Mouse (Mus musculus) embryonic fibroblast, embryonic 13.5 days (primary cell): ENCODE measurements around the gene Mmrn2.

Experiments used
- CTCF ChIP-seq: IDR thresholded peaks from 2 replicates; pipeline ENCODE4 v1.5.1; 2011; ENCODE audit warnings: mild to moderate bottlenecking, control low read depth, low read length, moderate library complexity, borderline replicate concordance; ENCODE audit not compliant: insufficient read depth
- POLR2A ChIP-seq: IDR thresholded peaks from 2 replicates; pipeline ENCODE4 v1.6.1; 2011; ENCODE audit warnings: low read depth, mild to moderate bottlenecking, control low read depth, low read length, moderate library complexity

DNA sequence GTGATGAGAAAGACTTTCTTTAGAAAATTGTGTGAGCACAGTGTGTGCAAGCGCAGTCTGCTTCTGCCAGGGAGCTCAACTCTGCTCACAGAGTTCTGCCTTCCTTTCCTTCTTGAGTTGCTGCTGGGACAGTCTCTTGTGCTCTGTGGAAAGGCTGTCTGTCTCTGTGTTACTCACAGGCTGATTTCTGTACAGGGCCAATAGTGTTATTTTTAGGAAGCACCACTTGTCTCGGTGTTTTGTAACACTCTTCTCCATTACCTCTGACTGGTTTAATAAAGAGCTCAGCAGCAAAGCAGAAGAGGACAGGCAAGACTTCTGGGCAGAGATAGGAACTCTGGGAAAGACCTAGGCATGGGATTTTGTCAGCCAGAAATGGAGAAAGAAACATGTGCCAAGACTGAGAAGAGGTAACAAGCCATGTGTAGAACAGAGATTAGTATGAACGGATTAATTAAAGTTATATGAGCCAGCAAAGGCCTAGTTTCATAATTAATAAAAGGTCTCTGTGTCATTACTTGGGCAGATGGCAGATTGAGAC lies 65.3 kb downstream of the Mmrn2 start:
- TF ChIP-seq POLR2A (no peak), CTCF (no peak)
